Mouse (Mus musculus) heart, postnatal 14 days (tissue): ENCODE data around the gene Ddb2. TPM values are rescaled to one million over a fixed set of nuclear protein-coding genes. Genes with fewer than 3 reads are reported as not detected.
"Not testable (repeated sequence)": the region's sequence is repeated elsewhere in the genome, so short reads cannot be mapped to it uniquely, and the experiment has no call there.

Source experiments
- DNase-seq, 2 experiments: peaks; one replicate each; pipeline ENCODE4 v3.0.0; 2021 to 2022
- intact Hi-C: fragments of 180-260 bp; cut with DNase I; formaldehyde crosslinking; loops from one replicate; pipeline ENCODE4 v1.15.1; 2025
- total RNA-seq, 2 experiments: library from RNA; stranded (reverse); gene quantifications; 2 replicates each; pipeline ENCODE4 v1.2.3; 2021

Ddb2 gene
- total RNA-seq, 2 experiments from 2014 or later: 4.6 to 6.3 TPM

DNA sequence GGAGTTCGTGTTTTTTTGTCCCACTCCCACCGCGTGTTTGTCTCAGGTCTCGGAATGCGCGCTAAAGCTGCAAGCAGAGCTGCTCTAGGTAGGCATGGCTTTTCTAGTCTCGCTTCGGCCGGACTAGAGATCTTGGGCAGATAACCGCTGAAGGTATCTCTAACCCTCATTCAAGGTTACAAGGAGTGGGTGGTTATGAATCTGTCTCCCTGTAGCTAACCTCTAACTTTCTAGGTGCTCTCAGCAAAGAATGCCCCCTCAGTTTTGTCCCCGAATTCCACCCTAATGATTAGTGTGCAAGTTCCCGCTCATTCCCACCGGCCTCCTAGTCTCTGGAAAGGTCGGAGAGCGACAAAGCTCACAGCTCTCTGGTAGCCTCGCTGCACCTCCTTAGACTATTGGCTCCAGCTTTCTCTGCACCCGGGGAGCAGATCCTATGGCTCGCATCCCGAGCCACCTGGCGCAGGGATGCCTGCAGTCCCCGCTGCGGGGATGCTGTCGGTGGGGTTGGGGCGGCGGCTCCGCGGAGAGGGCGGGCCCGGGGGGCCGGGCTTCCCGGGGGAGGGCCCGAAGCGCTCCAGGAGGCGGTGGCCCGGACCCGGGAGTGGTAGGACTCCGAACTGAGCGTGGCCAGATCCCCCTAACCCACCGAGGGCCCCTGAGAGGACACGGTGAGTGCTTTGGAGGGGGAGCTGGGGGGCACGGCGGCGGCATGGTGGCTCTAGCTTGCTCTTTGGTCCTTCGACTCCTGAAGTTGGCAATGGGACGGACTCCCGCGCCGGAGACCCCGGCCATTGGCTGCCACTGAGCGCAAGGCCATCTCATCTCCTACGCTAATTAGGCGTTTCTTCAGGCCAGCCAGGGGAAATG is 19.7 kb upstream of the Ddb2 start:
- DNase-seq: peak; percentile 76 to 77
- intact Hi-C loops: no loop called here

DNA sequence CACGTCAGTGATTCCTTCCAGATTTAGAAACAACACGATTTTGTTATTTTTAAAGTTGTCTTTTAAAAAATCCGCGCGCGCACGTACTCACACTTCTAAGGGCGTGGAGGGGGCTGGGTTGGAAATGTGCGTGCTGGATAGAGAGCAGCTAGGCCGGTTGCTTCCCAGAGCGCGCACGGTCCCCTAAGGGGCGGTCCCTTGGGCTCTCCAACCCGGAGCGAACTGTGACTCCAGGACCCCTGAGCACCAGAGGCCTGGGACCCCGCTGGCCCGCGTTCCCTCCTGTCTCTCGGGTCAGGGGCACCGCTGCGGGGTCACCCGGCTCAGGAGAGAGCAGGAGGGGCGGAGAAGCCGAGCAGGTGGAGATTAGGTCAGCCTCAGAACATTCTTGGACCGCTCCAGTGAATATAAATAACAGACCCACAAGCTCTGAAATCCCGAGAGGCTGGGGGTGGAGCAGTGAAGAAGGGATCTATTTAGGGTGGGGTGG is 18.9 kb upstream of the Ddb2 start, which contains the start of gene Pacsin3:
Pacsin3 (plus strand) TSS at position 294 of the 490 bp plus-strand sequence.
- DNase-seq: peak; percentile 49 to 50
- intact Hi-C loops: no loop called here

DNA sequence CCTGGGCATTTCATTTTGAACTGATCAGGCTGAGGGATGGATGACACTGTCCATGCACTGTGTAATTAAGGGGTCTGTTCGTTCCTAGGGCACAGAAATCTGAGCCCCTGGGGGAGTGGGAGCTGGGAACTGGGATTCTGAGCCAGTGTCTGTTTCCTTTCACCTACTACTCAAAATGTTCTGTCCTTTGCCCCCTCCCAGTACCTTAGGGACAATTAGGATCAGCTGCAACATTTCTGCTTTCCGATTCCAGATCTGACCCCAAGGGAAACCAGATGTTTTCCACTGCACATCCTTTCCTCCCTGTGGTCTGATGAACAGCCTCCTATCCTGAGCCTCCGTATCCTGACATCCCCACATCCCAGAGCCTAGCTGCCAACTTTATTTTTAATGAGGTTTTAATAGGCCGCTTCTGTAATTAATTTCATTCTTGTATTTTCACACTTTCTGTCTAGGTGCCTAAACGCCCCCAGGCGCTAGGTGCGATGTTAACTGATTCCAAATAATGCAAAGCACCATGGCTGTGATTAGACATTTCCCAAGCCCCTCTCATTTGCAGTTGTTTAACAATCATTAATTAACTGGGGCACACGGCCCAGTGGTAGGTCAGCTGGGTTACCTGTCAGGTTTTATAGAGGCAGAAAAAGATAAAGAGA is 18.1 kb upstream of the Ddb2 start:
- intact Hi-C loops: no loop called here
- DNase-seq: no peak

DNA sequence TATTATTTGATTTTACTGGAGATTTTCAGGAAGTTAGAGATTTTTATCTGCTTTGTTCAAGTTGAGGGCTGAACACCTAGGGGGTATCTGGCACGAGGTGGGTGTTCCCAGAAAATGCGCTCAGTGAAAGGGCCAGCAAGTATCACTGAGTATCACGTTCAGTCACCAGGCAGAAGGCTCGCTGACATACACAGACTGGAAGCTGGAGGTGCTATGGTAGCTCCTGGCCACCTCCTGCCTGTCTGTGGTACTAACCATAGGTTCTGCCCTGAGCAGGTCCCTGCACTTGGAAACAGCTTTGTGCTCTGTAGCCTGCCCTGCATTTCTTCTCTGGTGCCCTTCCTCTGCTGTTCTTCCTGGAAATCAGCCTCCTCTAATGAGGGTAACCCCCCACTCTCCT is 15.7 kb upstream of the Ddb2 start:
- no peak for DNase-seq
- intact Hi-C loops: no loop called here

DNA sequence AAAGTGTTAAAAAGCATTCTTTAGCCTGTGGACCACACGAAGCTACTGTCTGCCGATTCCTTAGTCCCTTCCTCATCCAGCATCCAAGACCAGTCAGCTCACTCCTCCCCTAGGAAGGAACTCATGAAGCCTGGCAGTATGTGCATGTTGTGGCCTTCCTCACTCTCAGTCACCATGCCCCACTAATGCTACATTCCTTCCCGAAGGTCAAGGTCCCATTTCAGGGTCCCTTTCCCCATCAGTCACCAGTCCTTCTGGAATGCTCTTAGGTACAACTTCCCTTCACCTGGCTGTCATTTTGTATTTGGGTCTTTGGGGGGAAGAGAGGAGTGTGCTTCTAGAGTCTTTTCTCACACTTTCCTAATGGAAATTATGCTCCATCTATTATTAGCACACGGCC is 15.2 kb upstream of the Ddb2 start:
- intact Hi-C loops: no loop called here
- DNase-seq: no peak

DNA sequence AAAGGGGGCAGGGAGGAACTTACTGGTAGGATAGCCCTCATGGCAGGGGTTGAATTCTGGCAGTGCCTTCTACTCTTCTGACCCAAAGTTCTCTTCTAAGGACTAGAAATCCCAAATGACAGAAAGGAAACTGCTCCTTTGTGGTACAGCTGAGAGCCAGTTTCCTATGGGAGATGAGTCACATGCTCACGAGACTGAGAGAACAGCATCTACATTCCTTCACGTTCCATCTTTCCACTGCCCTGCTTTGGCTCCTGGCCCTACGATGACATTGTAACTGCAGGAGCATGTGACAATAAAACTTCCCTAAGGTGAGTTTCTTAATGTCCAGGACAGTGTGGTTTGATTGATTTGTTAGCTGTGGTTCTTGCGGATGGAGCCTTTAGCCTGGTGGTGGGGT is 11.6 kb upstream of the Ddb2 start:
- DNase-seq: no peak

DNA sequence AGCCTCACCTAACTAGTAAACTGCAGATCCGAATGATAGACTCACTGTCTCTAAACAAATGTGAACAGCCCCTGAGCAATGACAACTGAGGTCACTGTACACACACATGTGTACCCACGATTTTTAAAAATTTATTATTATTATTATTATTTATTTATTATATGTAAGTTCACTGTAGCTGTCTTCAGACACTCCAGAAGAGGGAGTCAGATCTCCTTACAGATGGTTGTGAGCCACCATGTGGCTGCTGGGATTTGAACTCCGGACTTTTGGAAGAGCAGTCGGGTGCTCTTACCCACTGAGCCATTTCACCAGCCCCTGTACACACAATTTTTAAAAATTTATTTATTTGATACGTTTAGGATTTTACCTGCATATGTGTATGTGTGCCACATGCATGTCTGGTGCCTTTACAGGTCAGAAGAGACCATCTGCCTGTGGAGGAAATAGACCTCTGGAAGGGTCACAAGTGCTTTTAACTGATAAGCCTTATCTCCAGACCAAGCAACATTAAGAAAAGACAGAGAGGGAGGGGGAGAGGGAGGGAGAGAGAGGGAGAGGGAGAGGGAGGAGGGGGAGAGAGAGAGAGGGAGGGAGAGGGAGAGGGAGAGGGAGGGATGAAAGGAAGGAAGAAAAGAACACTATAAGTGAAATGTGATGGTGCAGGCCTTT is 7.9 kb upstream of the Ddb2 start:
- DNase-seq: no peak
- intact Hi-C loops: no loop called here

More for the DNA sequence above, 11.6 kb upstream of the Ddb2 start:
- intact Hi-C loops: no loop called here

DNA sequence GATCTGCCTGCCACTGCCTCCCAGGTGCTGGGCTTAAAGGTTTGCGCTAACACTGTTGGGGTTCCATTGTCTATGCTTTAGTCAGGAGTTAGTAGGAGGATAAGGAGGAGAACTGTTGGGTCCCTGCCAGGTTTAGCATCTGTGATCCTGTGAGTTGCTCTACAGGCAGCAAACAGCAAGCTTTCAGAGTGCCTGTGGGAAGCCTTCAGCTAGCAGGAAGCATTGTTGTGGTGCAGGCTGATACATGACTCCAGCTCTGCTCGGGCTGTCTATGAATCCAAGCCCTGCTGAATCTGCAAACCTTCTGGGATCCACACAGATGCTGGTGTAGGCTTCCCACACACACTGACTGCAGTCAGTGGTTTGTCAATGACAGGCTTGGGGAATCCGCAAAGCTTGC is 6.6 kb upstream of the Ddb2 start:
- DNase-seq: no peak
- intact Hi-C loops: no loop called here

DNA sequence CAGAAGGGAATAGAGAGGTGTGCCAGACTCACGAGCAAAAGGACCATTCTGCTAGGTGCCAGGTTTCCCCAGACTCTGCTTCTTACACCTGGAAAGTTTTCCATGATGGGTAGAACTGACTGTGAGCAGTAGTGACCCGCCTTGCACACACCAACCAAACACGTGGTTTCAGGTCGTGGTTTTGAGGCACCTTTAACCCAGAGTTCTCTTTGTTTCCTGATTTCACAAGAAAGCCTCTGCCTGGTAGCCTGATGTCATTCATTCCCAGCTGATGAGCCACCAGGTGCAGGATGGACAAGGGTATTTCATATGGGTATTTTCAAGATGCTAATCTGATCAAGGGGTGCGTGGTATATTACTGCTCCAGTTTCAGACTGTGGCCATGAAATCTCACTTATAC is 5.8 kb upstream of the Ddb2 start:
- DNase-seq: no peak
- intact Hi-C loops: no loop called here

DNA sequence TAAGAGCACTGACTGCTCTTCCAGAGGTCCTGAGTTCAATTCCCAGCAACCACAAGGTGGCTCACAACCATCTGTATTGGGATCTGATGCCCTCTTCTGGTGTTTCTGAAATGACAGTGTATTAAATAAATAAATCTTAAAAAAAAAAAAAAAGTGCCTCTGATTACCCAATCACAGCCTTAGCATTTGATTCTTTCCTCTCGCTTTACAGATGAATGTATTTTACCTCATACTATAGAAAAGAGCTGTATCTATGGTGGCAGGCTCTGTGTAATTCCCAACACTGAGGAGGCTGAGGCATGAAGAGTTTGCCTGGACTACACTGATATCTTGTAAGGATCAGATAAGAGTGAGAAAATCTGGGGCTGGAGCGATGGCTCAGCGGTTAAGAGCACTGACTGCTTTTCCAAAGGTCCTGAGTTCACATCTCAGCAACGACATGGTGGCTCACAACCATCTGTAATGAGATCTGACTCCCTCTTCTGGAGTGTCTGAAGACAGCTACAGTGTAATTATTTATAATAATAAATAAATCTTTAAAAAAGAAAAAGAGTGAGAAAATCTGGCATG is 814 bp upstream of the Ddb2 start:
- not testable (repeated sequence) for DNase-seq
- intact Hi-C loops: loop anchor here (5.0 kb wide), 1 partner anchor 120 kb away; the partner anchor contains the start of gene Mybpc3

DNA sequence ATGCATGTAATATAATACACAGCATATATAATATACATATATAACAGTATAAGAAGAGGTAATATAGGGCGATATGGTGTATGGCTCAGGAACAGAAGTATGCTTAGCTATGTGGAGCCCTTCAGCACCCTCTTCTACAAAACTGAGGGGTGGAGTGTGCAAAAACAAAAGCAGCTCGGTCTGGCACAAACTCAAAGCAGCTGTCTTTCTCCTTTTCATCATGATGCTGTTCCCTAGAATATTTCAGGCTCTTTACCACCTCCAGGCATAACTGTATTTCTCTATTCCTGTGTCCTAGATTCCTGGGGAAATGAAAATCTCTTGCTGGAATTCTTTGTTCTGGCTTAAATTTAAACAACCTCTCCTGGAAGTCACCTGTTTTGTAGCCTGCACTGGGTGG is 7.0 kb downstream of the Ddb2 start:
- intact Hi-C loops: no loop called here
- no peak for DNase-seq

DNA sequence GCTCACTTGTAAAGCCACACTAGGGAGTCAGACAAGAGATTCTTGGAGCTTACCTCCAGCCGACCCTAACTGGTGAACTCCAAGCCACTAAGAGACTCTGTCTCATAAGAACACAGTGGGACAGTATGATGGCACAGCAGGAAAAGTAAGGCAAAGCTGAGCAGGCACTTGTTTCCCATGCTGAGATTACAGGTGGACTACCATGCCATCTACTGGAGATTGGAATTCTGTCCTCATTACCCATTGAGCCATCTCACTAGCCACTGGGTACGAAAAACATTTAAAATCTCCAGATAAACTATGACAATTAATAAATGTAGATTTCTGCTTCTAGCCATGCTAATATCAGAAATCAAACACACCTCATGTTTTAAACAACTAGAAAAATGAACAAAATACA is 13.2 kb downstream of the Ddb2 start:
- intact Hi-C loops: no loop called here
- DNase-seq: no peak

DNA sequence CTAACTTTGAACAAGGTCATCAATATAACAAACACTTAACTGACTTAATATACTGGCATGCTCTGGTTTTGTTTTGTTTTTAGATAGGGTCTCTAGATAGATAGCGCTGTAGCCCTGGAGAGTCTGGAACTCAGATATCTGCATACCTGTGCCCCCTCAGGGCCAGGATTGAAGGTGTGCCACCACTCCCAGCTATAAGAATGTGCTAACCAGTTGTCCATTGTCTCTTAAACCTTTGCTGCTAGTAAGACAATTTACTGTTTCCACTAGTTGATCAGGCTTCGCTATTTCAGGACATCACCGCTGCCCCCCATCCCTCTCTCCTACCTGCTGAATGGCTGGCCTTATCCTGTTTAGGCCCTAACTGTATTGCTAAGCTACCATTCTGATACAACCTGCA is 16.3 kb downstream of the Ddb2 start:
- intact Hi-C loops: no loop called here
- no peak for DNase-seq

DNA sequence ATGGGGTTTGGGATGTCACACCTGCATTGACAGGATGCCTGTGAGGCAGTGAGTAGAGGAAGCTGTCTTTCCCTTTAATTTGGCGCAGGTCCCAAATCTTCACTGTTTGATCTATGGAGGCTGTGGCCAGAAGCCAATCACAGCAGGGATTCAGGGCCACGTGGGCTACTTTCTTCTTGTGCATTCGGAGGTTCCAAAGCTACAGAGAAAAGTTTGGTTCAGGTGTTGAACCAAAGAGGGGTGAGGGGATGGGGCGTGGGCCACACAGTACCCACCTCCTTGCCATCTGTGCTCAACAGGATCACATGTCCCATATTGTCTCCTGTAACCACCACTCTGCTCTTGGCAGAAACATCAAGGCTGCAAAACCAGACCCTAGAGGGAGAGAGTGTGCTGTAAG is 19.8 kb downstream of the Ddb2 start:
- intact Hi-C loops: no loop called here
- no peak for DNase-seq

DNA sequence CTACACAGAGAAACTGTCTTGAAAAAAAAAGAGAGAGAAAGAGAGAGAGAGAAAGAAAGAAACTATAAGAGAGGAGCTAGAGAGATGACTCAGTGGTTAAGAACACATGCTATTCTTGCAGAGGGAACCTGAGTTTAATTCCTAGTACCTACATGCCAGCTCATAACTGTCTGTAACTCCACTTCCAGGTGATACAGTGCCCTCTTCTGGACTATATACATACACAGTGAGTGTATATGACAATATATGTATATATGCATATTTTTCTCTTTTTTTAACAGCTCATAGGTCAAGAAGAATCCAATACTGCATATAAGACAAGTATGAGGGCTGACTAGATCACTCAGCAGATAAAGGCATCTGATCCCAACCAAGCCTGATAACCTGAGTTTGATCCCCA is 23.5 kb downstream of the Ddb2 start:
- intact Hi-C loops: no loop called here
- no peak for DNase-seq

DNA sequence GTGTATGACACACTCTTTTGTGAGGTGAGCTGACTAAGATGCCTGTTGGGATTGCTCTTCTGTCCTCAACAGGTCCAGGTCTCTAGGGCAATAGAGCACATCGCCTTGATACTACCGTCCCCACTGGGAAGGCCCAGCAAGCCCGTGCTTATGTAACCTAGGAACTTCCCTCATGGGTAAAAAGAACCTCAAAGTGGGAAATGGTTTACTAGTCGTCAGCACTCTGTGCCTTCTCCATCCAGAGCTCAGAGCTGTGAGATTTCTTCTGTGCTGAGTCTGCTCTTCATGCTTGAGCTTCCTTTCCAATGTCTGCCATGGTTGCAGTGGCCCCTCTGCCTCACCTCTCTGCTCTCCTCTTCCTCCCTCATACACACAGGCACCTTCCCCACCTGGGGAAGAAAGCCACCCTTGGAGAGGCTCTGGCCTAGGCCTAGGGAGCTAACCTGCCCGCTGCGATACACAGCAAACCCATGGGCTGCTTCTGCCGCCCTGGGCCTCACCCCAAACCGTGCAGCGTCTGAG is 30.5 kb downstream of the Ddb2 start:
- intact Hi-C loops: no loop called here
- no peak for DNase-seq

DNA sequence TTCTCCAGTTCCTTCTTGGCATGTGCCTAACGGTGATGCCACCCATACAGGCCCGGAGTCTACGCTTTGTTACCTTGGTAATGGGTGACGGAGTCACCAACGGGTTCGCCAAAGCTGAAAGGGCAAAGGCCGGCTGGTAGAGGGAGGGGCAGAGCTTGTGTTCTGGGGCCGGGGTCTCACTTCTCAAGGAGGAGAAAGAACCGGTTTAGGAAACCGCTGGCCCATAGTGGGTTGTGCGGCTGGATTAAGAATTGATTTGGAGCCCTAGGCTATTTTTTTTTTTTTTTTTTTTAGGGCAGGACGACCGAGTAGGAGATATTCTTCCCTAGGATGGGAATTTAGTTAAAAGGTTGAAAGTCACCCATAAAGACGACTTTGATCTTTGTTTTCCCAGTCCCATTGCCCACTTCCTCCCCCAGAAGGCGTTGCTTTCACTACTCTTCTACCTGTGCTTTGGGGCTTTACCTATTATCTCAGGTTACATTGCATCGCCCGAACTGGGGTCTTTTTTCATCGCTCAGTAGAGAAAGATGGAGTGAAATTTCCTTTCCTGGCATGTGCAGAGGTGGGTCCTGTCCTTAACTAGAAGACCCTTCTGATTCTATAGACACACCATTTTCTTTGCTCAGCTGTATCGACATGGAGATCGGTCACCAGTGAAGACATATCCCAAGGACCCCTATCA is 33.7 kb downstream of the Ddb2 start:
- intact Hi-C loops: no loop called here
- no peak for DNase-seq

DNA sequence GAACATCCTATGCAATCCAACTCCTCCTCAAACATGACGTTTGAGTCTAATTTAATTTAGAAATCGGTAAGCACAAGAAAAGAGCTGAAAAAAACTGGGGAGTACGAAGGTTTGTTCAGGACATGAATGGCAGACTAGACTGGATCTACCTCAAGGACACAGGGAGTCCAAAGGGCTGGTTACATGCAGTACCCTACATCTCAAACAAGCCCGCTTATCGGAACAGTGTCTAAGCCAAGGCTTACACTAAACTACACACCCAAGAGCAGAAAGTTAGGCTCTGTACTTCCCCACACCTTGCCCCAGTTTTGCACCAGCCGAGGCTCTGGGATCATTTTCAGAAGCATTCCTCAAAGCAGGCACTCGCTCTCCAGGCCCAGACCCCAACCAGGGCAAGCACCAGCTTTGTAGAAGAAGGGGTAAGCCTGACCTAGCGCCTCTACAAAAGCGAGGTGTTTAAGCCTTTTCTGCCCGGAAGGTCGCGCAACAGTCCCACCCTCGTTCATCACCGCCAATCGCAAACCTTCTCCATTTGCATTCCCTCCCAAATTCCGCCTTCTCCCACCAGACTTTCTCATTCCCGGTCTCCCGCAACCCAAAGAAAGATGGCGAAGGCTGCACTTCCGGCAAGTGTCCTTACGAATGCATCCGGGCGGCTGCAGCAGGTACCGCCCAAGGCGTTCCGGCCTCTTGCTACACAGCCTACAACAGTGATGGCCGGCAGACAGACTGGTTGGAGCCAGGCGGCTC is 34.4 kb downstream of the Ddb2 start, which contains the start of the genes Nr1h3 and Acp2:
Nr1h3 (minus strand) TSS at position 613 of the 750 bp plus-strand sequence.
Acp2 (plus strand) TSS at position 664 of the 750 bp plus-strand sequence.
- intact Hi-C loops: no loop called here
- DNase-seq: peak; percentile 93 to 95

DNA sequence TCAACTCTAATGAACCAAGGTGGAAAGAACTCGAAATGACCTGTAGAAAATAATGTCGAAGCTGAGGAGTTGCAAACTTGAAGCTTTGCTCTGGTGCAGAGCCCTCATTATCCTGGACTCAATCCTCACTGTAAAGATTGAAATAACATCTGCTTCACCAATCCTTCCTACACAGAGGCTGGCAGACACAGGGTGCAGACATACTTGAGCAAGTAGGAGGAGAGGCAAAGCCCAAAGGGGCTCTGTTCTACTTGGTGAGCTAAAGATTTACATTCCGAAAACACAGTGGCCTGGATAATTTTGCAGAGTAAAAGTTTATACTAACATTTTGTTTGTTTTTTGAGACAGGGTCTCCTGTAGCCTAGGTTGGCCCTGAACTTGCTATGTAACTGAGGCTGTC is 37.9 kb downstream of the Ddb2 start:
- no peak for DNase-seq
- intact Hi-C loops: no loop called here
